Mouse (Mus musculus) Muller cell, postnatal 12 days (primary cell): ENCODE measurements around the gene Chd3.

Experiments
- DNase-seq: peaks from one replicate; pipeline ENCODE4 v3.0.0-alpha.2; 2015; ENCODE audit errors: inconsistent ontology term

The Chd3 gene

GRCm38 (mm10) chr11:69366855-69367615 is 2.2 kb downstream of the Chd3 start:
- peak; percentile 32 for DNase-seq

- peak; percentile 97 for DNase-seq
These were observed 2.9 kb downstream of the Chd3 start for GRCm38 (mm10) chr11:69366157-69366854.

GRCm38 (mm10) chr11:69365722-69366121 is 3.5 kb downstream of the Chd3 start:
- DNase-seq, result no peak

- peak; percentile 96 for DNase-seq
These were observed 4.3 kb downstream of the Chd3 start for GRCm38 (mm10) chr11:69364910-69365309.

GRCm38 (mm10) chr11:69364376-69364775 is 4.8 kb downstream of the Chd3 start:
- DNase-seq, result no peak

- DNase-seq, result peak; percentile 49
These were observed 6.7 kb downstream of the Chd3 start for GRCm38 (mm10) chr11:69362479-69362878.

GRCm38 (mm10) chr11:69362021-69362420 is 7.2 kb downstream of the Chd3 start:
- no peak for DNase-seq

GRCm38 (mm10) chr11:69357690-69358089 is 11.5 kb downstream of the Chd3 start:
- no peak for DNase-seq

GRCm38 (mm10) chr11:69356544-69356943 is 12.7 kb downstream of the Chd3 start:
- no peak for DNase-seq

GRCm38 (mm10) chr11:69346441-69346840 is 22.8 kb downstream of the Chd3 start:
- DNase-seq, result no peak

- peak; percentile 80 for DNase-seq
These were observed 28.8 kb downstream of the Chd3 start, which contains the start of gene Rnf227 for GRCm38 (mm10) chr11:69340161-69341131. Gene Rnf227, plus strand, starts transcription at chr11:69340461.

GRCm38 (mm10) chr11:69334796-69335195 is 34.4 kb downstream of the Chd3 start:
- peak; percentile 94 for DNase-seq

GRCm38 (mm10) chr11:69333922-69334321 is 35.3 kb downstream of the Chd3 start:
- DNase-seq, result no peak

- no peak for DNase-seq
These were observed 36.4 kb downstream of the Chd3 start for GRCm38 (mm10) chr11:69332713-69333253.

GRCm38 (mm10) chr11:69331929-69332405 is 37.2 kb downstream of the Chd3 start:
- peak; percentile 73 for DNase-seq

GRCm38 (mm10) chr11:69331152-69331551 is 38.1 kb downstream of the Chd3 start:
- DNase-seq, result no peak

- DNase-seq, result no peak
These were observed 40.7 kb downstream of the Chd3 start for GRCm38 (mm10) chr11:69328517-69328916.

GRCm38 (mm10) chr11:69327648-69328047 is 41.6 kb downstream of the Chd3 start:
- no peak for DNase-seq

- DNase-seq, result no peak
These were observed 42.1 kb downstream of the Chd3 start for GRCm38 (mm10) chr11:69327157-69327442.

- DNase-seq, result no peak
These were observed 42.6 kb downstream of the Chd3 start for GRCm38 (mm10) chr11:69326408-69327156.
